Mouse (Mus musculus) cortical plate, adult 2 months (tissue): ENCODE data around the gene Gsto1.

ENCODE experiments used
- CTCF ChIP-seq: fragments of 200-500 bp; IDR thresholded peaks from 2 replicates; pipeline ENCODE4 v1.5.1; 2011; ENCODE audit warnings: mild to moderate bottlenecking, control low read depth, low read length; ENCODE audit not compliant: insufficient read depth; ENCODE audit errors: extremely low read depth
- POLR2A ChIP-seq: fragments of 200-500 bp; IDR thresholded peaks from 2 replicates; pipeline ENCODE4 v1.6.1; 2011; ENCODE audit warnings: mild to moderate bottlenecking, low read length, control low read depth; ENCODE audit not compliant: insufficient read depth; ENCODE audit errors: extremely low read depth

- no peak for TF ChIP-seq POLR2A
- no peak for TF ChIP-seq CTCF
Measured at GRCm38 (mm10) chr19:47902316-47903201, 47.8 kb downstream of the Gsto1 start.
